Mouse (Mus musculus) small intestine, adult 2 months (tissue): ENCODE results near the gene Mb21d2. TPM values are rescaled to one million over a fixed set of nuclear protein-coding genes. Genes with fewer than 3 reads are reported as not detected.

Source experiments
- H3K27ac ChIP-seq: fragments of 200-500 bp; 2 replicates; pipeline ENCODE4 v1.5.1; 2012; ENCODE audit warnings: low read depth, low read length, control low read depth, inconsistent platforms; ENCODE audit not compliant: insufficient read depth
- H3K27me3 ChIP-seq: fragments of 200-500 bp; 2 replicates; pipeline ENCODE4 v1.6.1; 2012; ENCODE audit warnings: mild to moderate bottlenecking, moderate library complexity, low read length, inconsistent platforms; ENCODE audit not compliant: control insufficient read depth, insufficient read depth
- H3K36me3 ChIP-seq: fragments of 200-500 bp; 2 replicates; pipeline ENCODE4 v1.6.1; 2012; ENCODE audit warnings: mild to moderate bottlenecking, low read length, control low read depth, inconsistent platforms; ENCODE audit not compliant: control insufficient read depth, insufficient read depth
- H3K4me1 ChIP-seq: fragments of 200-500 bp; 2 replicates; pipeline ENCODE4 v1.6.1; 2012; ENCODE audit warnings: low read length, inconsistent platforms, mixed read lengths; ENCODE audit not compliant: control insufficient read depth, insufficient read depth, insufficient read length
- H3K4me3 ChIP-seq: fragments of 200-500 bp; 2 replicates; pipeline ENCODE4 v1.5.1; 2012; ENCODE audit warnings: low read depth, mild to moderate bottlenecking, control low read depth, inconsistent platforms, low read length, moderate library complexity
- CTCF ChIP-seq: fragments of 200-500 bp; IDR thresholded peaks from 2 replicates; pipeline ENCODE4 v1.5.1; 2012; ENCODE audit warnings: low read depth, mild to moderate bottlenecking, control low read depth, inconsistent platforms, low read length, moderate library complexity, mixed read lengths; ENCODE audit not compliant: insufficient replicate concordance, insufficient read length; ENCODE audit errors: extremely low read depth
- POLR2A ChIP-seq: fragments of 200-500 bp; IDR thresholded peaks from 2 replicates; pipeline ENCODE4 v1.6.1; 2012; ENCODE audit warnings: low read depth, mild to moderate bottlenecking, control low read depth, inconsistent platforms, low read length, moderate library complexity
- WGBS: fragments of 180-500 bp; shearing (Covaris S2); methylation state at CpG from one replicate; pipeline ENCODE4 v1.1.7; 2018; 5-methylcytosine and 5-hydroxymethylcytosine counted together
- polyA plus RNA-seq: library from polyadenylated mRNA; depleted of rRNA; stranded (reverse); fragments of >200 nt; gene quantifications from 2 replicates; pipeline ENCODE4 v1.2.3, GENCODE M21; 2012

Gene Mb21d2
- polyA plus RNA-seq, 1 experiment = 15.9 TPM

- Histone ChIP-seq H3K4me1 (peaks cover 10% of the 10 kb centered on the region), H3K27me3 (no peaks in the 10 kb centered on the region), H3K27ac (no peak overlapping the region), H3K4me3 (no peak overlapping the region), H3K36me3 (no peaks in the 10 kb centered on the region)
- TF ChIP-seq CTCF = no peak
- TF ChIP-seq POLR2A = no peak
- 62% methylated on average over 11 of the region's 11 CpGs for WGBS
Measured at GRCm38 (mm10) chr16:28841102-28841501, 88.4 kb downstream of the Mb21d2 start.

DNA sequence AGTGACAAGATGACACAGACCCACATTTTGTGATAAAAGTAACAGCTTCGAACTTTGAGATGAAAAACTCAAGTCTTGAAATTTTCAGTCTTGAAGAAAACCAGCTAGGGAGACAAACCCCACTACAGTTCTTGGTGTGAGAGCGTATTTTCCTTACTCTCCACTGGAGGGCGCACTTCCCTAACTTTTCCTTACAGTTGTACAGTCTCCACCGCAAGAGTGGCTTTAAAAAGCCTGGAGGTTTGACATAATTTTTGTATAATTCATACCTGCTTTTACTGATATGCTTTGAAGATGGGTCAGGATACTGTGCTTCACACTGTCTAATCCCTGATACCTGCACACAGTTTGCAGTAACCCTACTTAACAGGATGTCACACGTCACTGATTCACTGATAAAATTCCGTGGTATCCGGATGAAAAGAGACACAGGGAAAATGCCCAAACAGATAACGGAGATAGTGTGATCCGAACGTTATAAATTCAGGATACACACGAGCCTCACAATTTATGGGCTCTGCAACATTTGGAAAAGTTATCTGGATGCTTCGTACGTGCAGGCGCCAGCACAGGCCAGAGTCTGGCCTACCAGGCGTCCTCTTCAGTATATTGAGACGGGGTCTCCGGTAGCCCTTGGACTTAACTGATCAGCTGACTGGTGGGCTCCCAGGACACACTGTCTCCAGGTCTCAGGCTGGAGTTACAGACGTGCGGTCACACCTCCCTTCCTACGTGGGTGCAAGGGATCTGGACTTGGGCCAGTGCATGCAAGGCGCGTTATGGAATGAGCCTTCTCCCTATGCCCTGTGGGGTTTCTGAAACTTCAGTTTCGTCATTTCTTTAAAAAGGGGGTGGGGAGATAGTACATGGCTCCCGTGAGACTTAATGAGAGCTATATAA lies 89.1 kb downstream of the Mb21d2 start:
- H3K27ac ChIP-seq = no peak overlapping the region
- no peaks in the 10 kb centered on the region for H3K36me3 ChIP-seq
- no peak for TF ChIP-seq POLR2A
- no peak for TF ChIP-seq CTCF
- peaks cover 10% of the 10 kb centered on the region for H3K4me1 ChIP-seq
- no peak overlapping the region for H3K4me3 ChIP-seq
- H3K27me3 ChIP-seq = no peaks in the 10 kb centered on the region
- WGBS = 60% methylated on average over 24 of the region's 24 CpGs

GRCm38 (mm10) chr16:28839575-28839974 lies 89.9 kb downstream of the Mb21d2 start:
- H3K4me3 ChIP-seq = no peak overlapping the region
- no peaks in the 10 kb centered on the region for H3K36me3 ChIP-seq
- 87% methylated on average over 9 of the region's 9 CpGs for WGBS
- no peaks in the 10 kb centered on the region for H3K27me3 ChIP-seq
- peaks cover 3% of the 10 kb centered on the region; the same call in 1 of the 2 replicates for H3K4me1 ChIP-seq
- TF ChIP-seq POLR2A (no peak), CTCF (no peak)
- no peak overlapping the region for H3K27ac ChIP-seq

DNA sequence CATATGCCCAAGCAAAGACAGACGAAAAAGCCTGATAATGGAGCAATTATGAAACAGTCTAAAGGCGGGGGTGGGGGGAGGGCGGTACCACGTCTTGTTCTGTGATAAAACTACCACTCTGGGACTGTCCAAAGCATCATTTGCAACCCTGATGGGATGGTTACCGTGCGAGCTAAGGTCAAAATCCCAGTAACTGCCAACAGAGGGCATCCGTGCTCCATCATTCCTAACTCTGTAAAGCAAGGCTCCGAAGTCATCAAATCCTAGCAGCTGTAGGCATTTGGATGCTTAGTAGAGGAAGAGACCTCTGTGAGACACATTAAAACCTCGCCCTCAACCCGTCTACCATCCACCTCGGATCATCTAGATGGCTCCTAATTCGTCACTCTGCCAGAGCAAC lies 91.5 kb downstream of the Mb21d2 start:
- H3K27ac ChIP-seq = no peak overlapping the region
- TF ChIP-seq CTCF = peak; percentile 57; the same call in 1 of the 2 replicates
- no peak for TF ChIP-seq POLR2A
- 11% methylated on average over 12 of the region's 12 CpGs for WGBS

GRCm38 (mm10) chr16:28832085-28832635 lies 97.3 kb downstream of the Mb21d2 start:
- no peaks in the 10 kb centered on the region for H3K4me1 ChIP-seq
- no peak for TF ChIP-seq CTCF
- TF ChIP-seq POLR2A = no peak
- H3K36me3 ChIP-seq = peaks cover 9% of the 10 kb centered on the region; the same call in 1 of the 2 replicates
- 70% methylated on average over 12 of the region's 12 CpGs for WGBS
- no peak overlapping the region for H3K4me3 ChIP-seq
- H3K27ac ChIP-seq = no peak overlapping the region
- H3K27me3 ChIP-seq = no peaks in the 10 kb centered on the region

More for the DNA sequence above, 91.5 kb downstream of the Mb21d2 start:
- Histone ChIP-seq H3K27me3 (no peaks in the 10 kb centered on the region), H3K4me1 (no peaks in the 10 kb centered on the region), H3K36me3 (no peaks in the 10 kb centered on the region), H3K4me3 (no peak overlapping the region)

GRCm38 (mm10) chr16:28829263-28829955 lies 100.1 kb downstream of the Mb21d2 start:
- no peaks in the 10 kb centered on the region for H3K27me3 ChIP-seq
- H3K4me3 ChIP-seq = no peak overlapping the region
- no peak overlapping the region for H3K27ac ChIP-seq
- TF ChIP-seq POLR2A = no peak
- TF ChIP-seq CTCF = no peak
- no peaks in the 10 kb centered on the region for H3K4me1 ChIP-seq
- 82% methylated on average over 10 of the region's 10 CpGs for WGBS
- peaks cover 9% of the 10 kb centered on the region; the same call in 1 of the 2 replicates for H3K36me3 ChIP-seq

GRCm38 (mm10) chr16:28824781-28825180 lies 104.7 kb downstream of the Mb21d2 start:
- Histone ChIP-seq H3K4me1 (no peaks in the 10 kb centered on the region), H3K27ac (no peak overlapping the region)
- TF ChIP-seq POLR2A (no peak), CTCF (no peak)

More at GRCm38 (mm10) chr16:28824781-28825180, 104.7 kb downstream of the Mb21d2 start:
- Histone ChIP-seq H3K36me3 (peaks cover 9% of the 10 kb centered on the region; the same call in 1 of the 2 replicates), H3K27me3 (no peaks in the 10 kb centered on the region), H3K4me3 (no peak overlapping the region)
- 93% methylated on average over 8 of the region's 8 CpGs for WGBS
